Mouse (Mus musculus) megakaryocyte, embryonic 14.5 days (primary cell): ENCODE measurements around the gene Cdcp2.

Experiments used
- FLI1 ChIP-seq: IDR thresholded peaks from 2 replicates; pipeline ENCODE4 v1.6.1; 2012; ENCODE audit warnings: low read length, inconsistent platforms, mixed read lengths
- GATA1 ChIP-seq: IDR thresholded peaks from 3 replicates; pipeline ENCODE4 v1.6.1; 2012; ENCODE audit warnings: mixed read lengths, low read length, inconsistent platforms, borderline replicate concordance

DNA sequence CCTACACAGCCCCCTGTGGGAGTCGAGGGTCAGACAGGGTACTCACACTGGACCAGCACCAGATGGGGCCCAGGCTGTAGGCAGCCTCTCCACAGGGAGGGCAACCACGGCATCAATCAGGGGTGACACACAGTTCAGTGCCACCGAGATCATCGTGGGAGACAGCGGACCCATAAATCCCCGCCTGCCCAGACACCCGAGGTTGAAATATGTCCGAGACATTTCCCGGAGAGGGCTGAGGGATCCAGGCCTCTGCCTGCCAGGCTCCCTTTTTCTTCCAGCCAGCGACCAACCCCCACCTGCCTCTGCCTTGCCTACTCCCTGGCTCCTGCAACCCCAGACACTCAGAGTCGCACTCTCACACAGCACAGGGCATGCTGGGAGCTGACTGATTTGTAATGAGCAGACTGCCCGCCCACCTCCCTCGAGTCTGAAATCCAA is 11.6 kb downstream of the Cdcp2 start:
- TF ChIP-seq GATA1 (no peak), FLI1 (no peak)
